Mouse (Mus musculus) heart, adult 11 months (tissue): ENCODE data around the gene Gm49416.
"Not testable (repeated sequence)": the region's sequence is repeated elsewhere in the genome, so short reads cannot be mapped to it uniquely, and the experiment has no call there.

Experiments used
- DNase-seq: peaks from one replicate; pipeline ENCODE4 v3.0.0; 2022

The Gm49416 gene

DNA sequence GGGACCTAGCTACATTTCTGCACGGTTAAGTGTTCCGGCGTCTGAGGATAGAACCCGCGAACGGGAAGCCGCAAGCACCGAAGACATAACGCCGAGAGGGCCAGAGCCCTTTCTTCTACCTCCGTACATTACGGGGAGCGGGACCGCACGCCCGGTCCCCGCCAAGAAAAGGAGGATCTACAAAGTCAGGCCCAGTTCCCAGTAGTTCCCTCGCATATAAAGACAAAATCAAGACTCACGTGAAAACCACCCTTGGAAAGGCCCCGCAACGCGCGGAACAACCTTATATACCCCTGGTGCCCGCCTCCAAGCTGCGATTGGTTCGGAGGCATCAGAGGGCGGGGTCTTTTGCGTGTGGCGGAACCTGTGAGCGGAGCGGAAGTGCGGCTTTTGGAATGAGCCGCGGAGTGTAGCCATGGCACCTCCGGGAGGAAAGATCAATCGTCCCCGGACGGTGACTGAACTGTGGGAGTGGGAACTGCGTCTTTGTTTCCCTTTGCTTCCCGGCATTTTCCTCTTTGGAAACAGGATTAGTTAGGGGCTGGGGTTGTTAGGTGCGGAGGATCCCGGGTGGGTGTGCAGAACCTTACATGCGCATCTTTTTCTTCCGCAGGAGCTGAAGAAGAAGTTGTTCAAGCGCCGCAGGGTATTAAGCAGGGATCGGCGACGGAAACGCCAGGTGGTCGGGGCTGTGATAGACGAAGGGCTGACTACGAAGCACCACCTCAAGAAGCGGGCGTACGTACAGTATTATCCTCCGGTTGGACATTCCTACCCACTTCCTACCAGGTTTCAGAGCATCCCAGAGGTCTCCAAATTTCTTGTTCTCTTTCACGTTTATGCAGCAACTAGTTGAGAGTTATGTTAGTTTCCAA, at the start of gene Gm49416, which contains the start of gene 1810009A15Rik:
Gene Gm49416, plus strand, starts transcription at position 416 of the 875 bp plus-strand sequence.
Gene 1810009A15Rik, plus strand, starts transcription at position 343 of the 875 bp plus-strand sequence.
- peak; percentile 100 for DNase-seq

DNA sequence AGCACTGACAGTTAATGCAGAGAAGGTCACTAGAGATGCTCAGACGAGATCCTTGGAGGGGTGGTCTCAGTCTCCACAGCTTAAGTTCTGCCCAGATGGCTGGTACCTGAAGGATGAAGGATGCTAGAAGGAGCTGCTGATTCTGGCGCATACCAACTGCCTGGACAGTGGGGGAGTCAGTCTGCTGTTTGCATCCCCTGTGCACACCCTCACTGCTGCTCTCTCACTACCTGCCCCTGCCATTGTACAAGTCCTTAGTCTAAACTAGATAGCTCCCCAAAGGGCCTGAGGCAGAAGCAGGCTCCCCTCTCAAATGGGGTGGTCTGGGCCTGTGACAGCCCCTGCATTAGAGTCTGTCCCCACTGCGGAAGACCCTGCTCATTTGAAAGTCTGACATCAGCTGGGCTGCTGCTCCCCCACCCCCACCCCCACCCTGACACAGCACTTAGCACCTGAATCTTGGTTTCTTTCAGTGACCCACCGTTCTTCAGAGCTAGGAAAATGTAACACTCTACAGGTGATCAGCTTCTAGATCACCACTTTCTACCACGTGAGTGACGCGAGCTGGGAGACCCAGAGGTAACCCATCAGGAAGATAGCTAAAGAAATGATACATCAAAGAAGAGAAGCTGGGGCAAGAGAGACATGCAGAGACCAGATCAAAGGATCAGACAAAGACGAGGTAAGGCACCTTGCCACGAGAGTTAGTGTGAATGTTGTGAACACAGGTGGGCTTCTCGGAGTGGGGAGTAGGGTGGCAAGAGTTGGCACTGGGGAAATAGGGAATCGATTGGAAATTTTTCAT, 49.4 kb upstream of the Gm49416 start, which contains the start of gene Gng3:
Gene Gng3, minus strand, starts transcription at position 92 of the 805 bp plus-strand sequence.
- peak; percentile 92 for DNase-seq

DNA sequence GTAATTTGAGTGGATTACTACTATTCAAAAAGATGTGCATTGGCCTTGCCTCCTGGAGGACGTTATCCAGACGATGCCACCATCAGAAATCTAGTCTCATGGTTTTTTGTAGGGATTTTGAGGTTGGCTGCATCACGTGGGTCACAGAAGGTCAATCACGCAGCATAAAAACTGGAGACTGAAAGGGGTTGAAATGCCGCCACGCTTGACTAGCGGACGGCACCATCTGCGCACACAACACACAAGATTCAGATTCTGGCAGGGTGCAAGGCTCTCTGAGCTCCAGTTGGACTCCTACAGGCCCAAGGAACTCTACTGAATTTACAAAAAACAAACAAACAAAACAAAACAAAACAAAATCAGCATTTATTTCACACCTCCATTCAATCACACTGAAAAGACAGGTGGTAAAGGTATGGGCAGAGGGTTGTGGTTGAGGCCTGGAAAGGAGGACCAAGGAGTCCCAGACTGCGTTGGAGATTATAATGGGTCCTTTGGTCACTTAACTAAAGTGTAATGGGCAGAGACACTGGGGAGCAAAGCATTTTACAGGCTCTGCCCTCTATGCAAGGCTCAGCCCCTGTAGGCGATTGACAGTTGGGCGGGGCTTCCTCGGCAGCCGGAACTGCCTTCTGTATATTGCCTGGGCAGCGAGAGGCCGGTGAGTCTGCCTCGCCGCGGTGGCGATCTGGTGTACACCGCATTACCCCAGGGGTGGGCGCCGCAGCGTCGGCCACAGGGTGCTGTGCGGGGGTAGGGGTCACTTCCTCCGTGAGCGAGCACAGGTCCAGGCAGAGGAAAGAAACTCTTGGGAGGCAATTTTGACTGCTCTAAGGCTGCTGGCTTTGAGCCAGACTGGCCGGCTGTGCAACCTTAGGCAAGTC, 48.6 kb upstream of the Gm49416 start:
- DNase-seq: peak; percentile 99

DNA sequence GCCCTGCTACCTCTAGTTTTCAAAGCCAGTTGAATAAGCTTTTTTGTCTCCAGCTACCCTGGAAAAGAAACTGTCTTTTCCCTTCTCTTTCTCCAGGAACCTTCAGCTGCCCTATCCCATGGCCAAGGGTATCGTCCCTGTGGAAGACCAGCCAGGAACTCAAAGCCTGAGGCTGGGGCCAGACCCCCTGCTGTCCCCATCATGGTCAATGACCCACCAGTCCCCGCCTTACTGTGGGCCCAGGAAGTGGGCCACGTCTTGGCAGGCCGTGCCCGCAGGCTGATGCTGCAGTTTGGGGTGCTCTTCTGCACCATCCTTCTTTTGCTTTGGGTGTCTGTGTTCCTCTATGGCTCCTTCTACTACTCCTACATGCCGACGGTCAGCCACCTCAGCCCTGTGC, 47.7 kb upstream of the Gm49416 start:
- DNase-seq: peak; percentile 93

DNA sequence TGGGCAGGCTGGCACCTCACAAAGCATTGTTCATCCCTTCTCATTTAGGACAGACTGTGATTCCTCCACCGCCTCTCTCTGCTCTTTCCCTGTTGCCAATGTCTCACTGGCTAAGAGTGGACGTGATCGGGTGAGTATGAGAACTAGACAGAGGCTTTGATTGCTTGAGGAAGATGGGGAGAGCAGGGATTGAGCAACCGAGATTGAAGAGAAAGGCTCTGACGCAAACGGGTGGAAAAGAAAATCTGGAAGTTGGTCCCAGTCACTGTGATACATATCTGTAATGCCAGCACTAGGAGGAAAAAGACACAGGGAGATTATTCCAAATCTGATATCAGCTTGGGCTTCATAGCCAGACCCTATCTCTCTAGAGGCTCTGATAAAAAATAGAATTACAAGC, 45.8 kb upstream of the Gm49416 start:
- peak; percentile 91 for DNase-seq

DNA sequence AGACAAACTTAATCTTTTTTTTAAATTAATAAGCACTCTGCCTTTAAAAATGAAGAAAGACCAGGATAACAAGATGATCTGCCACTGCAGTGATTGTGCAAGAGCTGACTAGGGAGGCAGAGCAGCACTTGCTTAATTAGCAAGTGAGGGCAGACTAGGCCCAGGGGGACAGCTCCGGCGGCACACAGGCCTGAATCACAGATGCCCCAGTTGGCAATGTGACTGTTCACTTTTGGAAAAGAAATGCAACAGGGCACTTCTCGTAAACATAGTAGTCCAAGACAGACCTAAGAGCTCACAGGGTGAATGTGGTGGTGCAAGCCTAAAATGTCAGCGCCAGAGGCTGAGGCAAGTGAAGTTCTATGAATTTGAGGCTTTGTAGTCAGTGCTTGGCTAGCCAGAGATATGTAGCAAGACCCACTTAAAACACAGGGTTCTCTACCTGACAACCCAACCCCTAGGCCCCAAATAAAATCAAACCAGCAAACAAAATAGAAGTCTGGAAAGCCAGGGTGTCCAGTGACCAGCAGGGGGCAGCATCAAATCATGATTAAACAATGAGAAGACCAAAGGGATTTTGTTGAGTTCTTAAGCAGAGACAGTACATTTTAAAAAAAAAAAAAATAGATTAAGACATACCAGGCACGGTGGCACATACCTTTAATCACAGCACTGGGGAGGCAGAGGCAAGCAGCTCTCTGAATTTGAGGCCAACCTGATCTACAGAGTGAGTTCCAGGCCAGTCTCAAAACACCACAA, 44.2 kb upstream of the Gm49416 start:
- DNase-seq: peak; percentile 90

DNA sequence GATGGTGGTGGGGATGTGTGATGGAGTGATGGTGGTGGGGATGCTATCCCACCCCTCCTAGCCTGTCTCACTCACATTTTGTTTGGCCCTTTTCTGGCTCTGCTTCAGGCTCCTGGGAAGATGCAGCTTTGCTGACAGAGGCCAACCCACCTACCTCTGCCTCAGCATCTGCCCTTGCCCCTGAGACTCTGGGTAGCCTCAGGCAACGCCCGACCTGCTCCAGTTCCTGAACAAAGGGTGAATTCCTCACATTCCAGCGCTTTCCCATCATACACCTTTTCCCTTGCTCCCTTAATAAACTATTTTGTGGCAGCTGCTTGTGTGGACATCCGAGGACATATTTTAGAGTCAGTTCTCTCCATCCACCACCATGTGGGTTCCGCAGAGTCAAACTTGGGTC, 40.4 kb upstream of the Gm49416 start:
- no peak for DNase-seq

DNA sequence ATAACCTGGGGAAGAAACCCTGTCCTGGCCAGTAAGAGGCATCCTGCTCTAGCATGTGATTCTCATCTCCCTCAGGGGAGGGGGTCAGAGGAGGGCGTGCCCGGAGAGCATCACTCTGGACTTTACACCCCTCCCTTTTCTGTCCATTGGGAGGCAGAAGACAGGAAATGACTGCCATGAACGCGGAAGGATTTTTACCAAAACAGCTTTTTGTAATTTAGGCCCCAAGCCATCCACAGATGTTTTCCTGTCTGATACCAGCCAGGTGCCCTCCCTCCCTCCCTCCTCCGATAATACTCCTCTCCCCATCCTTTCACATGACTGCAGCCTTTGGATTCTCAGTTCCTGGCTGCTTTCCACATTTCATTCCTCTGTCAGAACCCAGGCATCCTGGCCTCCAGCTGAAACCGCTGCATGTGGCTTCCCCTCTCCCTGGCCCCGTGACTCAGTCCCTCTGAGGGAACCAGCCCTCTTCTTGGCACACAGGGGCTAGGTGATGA, 38.3 kb upstream of the Gm49416 start, which contains the start of gene Lrrn4cl:
Gene Lrrn4cl, plus strand, starts transcription at position 367 of the 500 bp plus-strand sequence.
- DNase-seq: peak; percentile 98

DNA sequence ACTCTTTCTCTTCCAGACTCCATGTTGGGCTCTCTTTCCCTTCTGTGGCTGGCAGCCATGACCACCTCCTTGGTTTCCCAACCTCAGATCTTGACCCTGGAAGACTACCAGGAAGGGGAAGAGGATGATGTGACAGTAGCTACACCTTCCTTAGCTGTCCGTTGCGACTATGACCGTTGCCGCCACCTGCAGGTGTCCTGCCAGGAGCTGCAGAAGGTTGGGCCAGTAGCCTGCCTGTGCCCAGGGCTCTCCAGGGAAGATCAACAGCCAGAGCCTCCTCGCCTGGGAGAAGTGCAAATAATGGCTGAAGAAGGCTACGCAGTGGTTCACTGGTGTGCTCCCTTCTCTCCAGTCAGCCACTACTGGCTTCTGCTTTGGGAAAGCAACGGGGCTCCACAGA, 37.1 kb upstream of the Gm49416 start:
- no peak for DNase-seq

DNA sequence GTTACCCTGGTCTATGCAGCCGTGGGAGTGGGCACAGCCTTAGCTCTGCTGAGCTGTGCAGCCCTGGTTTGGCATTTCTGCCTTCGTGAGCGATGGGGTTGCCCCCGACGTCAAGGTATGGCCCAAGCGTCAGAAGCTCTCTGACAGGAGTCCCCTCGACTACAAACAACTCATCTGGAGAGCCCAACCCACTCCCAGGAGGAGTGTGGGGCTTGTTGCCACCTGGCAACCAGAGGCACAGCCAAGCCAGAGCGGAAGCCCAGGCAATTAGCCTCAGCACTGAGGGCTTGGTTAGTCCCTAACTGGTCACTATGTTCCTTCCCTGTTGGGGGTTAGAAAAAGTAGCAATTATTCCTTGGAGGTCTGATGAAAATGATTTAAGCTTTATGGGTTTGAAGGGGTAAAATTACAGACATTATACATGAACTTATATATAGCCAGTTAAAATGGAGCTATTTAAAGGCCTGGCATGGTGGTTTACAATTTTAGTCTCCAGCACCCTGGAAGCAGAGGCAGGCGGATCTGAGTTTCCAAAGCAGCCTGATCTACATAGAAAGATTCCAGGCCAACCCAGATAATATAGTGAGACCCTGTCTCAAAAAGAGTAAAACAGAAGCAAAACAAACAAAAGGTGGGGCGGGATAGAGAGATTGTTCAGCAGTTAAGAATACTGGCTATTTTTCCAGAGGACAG, 36.3 kb upstream of the Gm49416 start:
- DNase-seq: peak; percentile 96

DNA sequence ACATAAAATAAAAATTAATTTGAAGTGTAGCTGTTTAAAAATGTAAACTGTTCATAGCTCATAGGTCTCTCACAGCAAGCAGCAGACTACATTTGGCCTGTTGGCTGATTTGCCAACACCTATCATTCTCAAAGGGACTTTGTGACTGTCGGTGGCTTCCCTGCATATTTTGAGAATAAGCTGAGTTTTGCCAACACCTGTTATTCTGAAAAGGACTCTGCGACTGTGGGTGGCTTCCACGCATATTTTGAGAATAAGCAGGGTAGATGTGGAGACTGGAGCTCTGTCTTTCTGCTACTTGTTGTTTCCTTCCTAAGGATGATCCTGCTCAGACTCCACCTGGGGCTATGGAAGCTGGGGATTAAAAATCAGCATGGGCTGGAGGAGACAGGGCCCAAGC, 35.6 kb upstream of the Gm49416 start:
- no peak for DNase-seq

DNA sequence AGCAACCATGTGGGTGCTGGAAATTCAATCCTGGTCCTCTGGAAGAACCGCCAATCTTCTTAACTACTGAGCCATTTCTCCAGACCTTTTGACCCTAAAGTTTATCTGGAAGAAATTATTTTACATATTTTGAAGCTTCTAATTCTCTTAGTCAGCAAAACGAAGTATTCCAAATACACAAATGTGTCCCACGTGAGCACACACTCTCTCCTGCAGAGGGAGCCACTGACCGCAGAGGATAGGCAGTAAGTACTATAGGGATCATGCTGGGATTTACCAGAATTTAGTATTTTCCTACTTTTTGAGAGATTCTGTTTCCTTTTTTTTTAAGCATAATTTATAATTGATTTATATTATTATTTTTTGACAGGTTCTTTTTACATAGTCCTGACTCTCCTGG, 31.0 kb upstream of the Gm49416 start:
- DNase-seq: no peak

DNA sequence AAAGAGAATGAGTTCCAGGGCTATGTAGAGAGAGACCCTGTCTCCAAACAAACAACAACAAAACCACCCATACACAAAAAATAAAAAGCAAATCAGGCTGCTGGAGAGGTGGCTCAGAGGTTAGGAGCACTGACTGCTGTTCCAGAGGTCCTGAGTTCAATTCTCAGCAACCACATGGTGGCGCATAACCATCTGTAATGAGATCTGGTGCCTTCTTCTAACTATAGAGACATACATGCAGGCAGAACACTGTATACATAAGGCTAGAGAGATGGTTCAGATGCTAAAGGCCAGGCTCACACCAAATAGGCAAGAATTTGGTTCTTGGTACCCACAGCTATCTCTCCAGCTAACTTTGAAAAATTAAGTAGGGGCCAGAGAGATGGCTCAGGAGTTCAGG, 29.7 kb upstream of the Gm49416 start:
- no peak for DNase-seq

DNA sequence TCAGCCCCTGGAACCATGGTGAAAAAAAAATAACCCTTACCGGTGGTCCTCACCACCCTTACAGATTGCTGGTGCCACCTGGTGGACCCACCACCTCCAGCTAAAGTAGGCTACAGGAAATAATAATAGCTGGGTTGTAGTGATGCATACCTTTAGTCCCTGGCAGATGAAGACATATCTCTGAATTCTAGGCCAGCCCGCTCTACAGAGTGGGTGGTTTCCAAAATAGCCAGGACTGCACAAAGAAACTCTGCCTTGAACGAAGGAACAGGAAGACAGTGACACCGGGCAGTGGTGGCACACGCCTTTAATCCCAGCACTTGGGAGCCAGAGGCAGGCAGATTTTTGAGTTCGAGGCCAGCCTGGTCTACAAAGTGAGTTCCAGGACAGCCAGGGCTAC, 24.5 kb upstream of the Gm49416 start:
- no peak for DNase-seq

DNA sequence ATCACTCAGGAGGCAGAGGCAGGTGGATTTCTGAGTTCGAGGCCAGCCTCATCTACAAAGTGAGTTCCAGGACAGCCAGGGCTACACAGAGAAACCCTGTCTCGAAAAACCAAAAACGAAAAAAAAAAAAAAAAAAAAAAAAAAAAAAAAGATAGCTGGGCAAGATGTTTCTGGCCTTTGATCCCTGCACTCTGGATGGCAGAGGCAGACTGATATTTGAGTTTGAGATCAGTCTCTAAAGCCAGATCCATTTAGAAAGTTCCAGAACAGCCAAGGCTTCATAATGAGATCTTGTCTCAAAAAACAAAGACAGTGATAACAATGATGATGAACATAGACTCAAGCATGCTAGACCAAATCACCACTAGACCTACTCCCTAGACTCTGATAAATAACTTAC, 18.3 kb upstream of the Gm49416 start:
- not testable (repeated sequence) for DNase-seq

DNA sequence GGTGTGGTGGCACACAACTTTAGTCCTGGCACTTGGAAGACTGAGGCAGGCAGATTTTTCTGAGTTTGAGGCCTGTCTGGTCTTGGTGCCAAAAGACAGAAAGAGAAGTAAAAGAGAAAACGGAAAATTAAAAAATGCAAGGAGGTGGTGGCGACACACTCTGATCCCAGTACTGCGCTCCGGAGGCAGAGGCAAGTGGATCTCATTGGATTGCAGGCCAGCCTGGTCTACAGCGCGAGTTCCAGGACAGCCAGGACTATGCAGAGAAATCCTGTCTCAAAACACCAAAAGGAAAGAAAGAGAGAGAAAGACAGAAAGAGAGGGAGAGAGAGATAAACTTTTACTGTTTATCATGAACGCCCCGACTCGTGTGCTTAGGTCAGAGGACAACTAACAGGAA, 17.9 kb upstream of the Gm49416 start:
- no peak for DNase-seq

DNA sequence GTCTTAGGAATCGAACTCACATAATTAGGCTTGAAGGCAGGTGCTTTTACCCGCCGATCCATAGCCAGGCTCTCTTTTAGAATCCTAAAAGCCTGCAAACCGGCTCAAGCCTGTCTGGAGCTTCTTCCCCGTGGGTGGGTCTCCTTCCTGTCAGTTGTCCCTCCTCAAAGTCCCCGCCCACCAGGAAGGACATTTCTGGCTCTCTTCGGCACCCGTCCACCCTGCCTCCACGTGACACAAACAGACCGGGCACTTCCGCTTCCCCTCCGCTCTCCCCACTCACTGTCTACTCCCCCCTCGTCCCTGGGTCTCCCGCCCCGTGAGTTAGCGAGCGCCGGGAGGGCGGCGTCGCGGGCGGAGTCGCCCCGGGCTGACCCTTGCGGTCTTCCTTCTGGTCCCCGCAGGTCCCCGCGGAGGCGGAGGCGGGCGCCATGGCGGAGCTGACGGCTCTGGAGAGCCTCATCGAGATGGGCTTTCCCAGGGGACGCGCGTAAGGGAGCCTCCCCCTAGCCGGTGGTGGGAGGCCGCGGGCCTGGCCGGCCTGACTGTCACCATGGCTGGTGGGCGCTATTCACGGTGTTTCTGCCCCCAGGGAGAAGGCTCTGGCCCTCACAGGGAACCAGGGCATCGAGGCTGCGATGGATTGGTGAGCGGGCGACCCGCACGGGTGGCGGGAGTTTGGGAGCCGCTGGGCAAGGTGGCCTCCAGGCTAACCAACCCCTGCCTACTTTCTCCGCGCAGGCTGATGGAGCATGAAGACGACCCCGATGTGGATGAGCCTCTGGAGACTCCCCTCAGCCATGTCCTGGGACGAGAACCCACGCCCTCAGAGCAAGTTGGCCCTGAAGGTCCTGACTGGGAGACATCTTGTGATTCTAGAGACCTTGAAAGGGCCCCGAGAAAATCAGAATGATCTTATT, 17.2 kb upstream of the Gm49416 start, which contains the start of gene Ubxn1:
Gene Ubxn1, plus strand, starts transcription at position 230 of the 920 bp plus-strand sequence.
- DNase-seq: peak; percentile 100

DNA sequence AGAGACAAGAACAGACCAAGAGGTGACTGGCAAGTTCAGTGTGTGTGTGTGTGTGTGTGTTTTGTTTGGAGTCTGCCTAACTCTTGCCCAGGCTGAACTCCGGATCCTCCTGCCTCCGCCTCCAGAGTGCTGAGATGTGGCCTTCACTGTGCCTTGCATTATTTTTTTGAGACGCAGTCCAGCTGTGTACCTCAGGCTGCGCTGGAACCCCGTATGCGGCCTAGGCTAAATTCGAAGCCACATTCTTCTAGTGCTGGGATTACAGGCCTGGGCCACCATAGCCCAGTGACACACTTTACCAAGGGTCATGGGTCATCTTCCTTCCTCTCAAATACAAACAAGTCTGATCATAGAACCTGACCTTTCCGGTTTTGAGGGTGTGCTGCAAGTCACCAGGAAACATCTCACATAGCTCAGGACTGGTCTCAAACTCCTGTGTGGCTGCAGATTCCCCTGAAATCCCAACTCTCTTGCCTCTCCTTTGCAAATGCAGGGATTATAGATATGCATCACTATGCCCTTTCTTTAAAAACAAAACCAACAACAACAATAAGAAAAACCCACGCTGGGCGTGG, 16.4 kb upstream of the Gm49416 start:
- DNase-seq: no peak

DNA sequence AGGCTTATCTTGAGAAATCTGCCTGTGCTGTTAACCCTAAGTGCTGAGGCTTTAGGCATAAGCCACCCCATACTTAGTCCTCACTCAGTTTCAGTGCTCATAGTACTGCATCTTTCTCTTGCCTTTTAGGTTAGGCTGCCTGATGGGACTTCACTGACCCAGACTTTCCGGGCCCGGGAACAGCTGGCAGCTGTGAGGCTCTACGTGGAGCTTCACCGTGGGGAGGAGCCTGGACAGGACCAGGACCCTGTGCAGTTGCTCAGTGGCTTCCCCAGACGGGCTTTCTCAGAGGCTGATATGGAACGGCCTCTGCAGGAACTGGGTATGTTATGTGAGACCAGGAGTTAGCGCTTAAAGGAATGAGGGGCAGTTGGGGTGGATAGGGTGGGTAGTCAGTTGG, 13.7 kb upstream of the Gm49416 start:
- peak; percentile 88 for DNase-seq
